Mouse (Mus musculus): ENCODE measurements around the gene Fam216a. TPM values are rescaled to one million over a fixed set of nuclear protein-coding genes. Genes with fewer than 3 reads are reported as not detected.
"Not testable (repeated sequence)": the region's sequence is repeated elsewhere in the genome, so short reads cannot be mapped to it uniquely, and the experiment has no call there.

Gene Fam216a
- polyA plus RNA-seq (2015; fragmentation: Nextera tagmentation; extraction: Ambion mirVana), result 135 and 139 TPM in 2 replicates

GRCm38 (mm10) chr5:122372192-122372769 is at the start of gene Fam216a:
TSS of gene Fam216a (minus strand) at chr5:122372364.
- peaks cover 17% of the 10 kb centered on the region for H3K4me1 ChIP-seq (ENCODE audit: control insufficient read depth, insufficient read depth, low read length)
- peak within 1 kb of the TSS; percentile 87 for H3K4me3 ChIP-seq (ENCODE audit: low read depth, low read length)
- H3K4me2 ChIP-seq (ENCODE audit: low read length), result peak within 1 kb of the TSS; percentile 76
- peak; percentile 94 for ATAC-seq
- under 1% methylated on average over 53 of the region's 53 CpGs for WGBS
- H3K27ac ChIP-seq (ENCODE audit: low read length), result peak within 1 kb of the TSS; percentile 97
- no peaks in the 10 kb centered on the region for H3K9me3 ChIP-seq (replicated peaks; ENCODE audit: control insufficient read depth, low read length, poor library complexity, severe bottlenecking)
- no peaks in the 10 kb centered on the region for H3K27me3 ChIP-seq (ENCODE audit: control insufficient read depth, insufficient read depth, low read depth, low read length)
- peak within 1 kb of the TSS; percentile 88 for H3K9ac ChIP-seq (ENCODE audit: low read depth, low read length)
- H3K36me3 ChIP-seq (ENCODE audit: control insufficient read depth, insufficient read depth, low read length), result 0 out of 2 replicates have a peak, but pooled peaks cover 4% of the 10 kb centered on the region

GRCm38 (mm10) chr5:122421271-122422068 is 49.3 kb upstream of the Fam216a start, which contains the start of gene Anapc7:
TSS of gene Anapc7 (plus strand) at chr5:122421693.
- Histone ChIP-seq H3K4me1 (ENCODE audit: control insufficient read depth, insufficient read depth, low read length) (peaks cover 19% of the 10 kb centered on the region), H3K4me2 (ENCODE audit: low read length) (peak within 1 kb of the TSS; percentile 97), H3K9me3 (replicated peaks; ENCODE audit: control insufficient read depth, low read length, poor library complexity, severe bottlenecking) (no peaks in the 10 kb centered on the region), H3K27ac (ENCODE audit: low read length) (peak within 1 kb of the TSS; percentile 98), H3K27me3 (ENCODE audit: control insufficient read depth, insufficient read depth, low read depth, low read length) (no peaks in the 10 kb centered on the region), H3K4me3 (ENCODE audit: low read depth, low read length) (peak within 1 kb of the TSS; percentile 99), H3K36me3 (ENCODE audit: control insufficient read depth, insufficient read depth, low read length) (no peaks in the 10 kb centered on the region), H3K9ac (ENCODE audit: low read depth, low read length) (peak within 1 kb of the TSS; percentile 95)
- 24% methylated on average over 17 of the region's 17 CpGs for WGBS
- peak; percentile 64 for ATAC-seq

GRCm38 (mm10) chr5:122420676-122421075 is 48.5 kb upstream of the Fam216a start:
- H3K27me3 ChIP-seq (ENCODE audit: control insufficient read depth, insufficient read depth, low read depth, low read length); H3K36me3 ChIP-seq (ENCODE audit: control insufficient read depth, insufficient read depth, low read length); H3K27ac ChIP-seq (ENCODE audit: low read length); H3K4me2 ChIP-seq (ENCODE audit: low read length); H3K9me3 ChIP-seq (replicated peaks; ENCODE audit: control insufficient read depth, low read length, poor library complexity, severe bottlenecking); H3K4me3 ChIP-seq (ENCODE audit: low read depth, low read length); H3K9ac ChIP-seq (ENCODE audit: low read depth, low read length); ATAC-seq: not testable (repeated sequence)
- peaks cover 19% of the 10 kb centered on the region for H3K4me1 ChIP-seq (ENCODE audit: control insufficient read depth, insufficient read depth, low read length)
- 68% methylated on average over 4 of the region's 4 CpGs for WGBS

GRCm38 (mm10) chr5:122415465-122415864 is 43.3 kb upstream of the Fam216a start:
- 87% methylated on average over 12 of the region's 12 CpGs for WGBS

GRCm38 (mm10) chr5:122414351-122414750 is 42.2 kb upstream of the Fam216a start:
- Histone ChIP-seq H3K4me2 (ENCODE audit: low read length) (no peak overlapping the region), H3K4me1 (ENCODE audit: control insufficient read depth, insufficient read depth, low read length) (no peaks in the 10 kb centered on the region), H3K36me3 (ENCODE audit: control insufficient read depth, insufficient read depth, low read length) (peaks cover 5% of the 10 kb centered on the region), H3K27me3 (ENCODE audit: control insufficient read depth, insufficient read depth, low read depth, low read length) (no peaks in the 10 kb centered on the region), H3K4me3 (ENCODE audit: low read depth, low read length) (no peak overlapping the region), H3K27ac (ENCODE audit: low read length) (no peak overlapping the region), H3K9me3 (replicated peaks; ENCODE audit: control insufficient read depth, low read length, poor library complexity, severe bottlenecking) (no peaks in the 10 kb centered on the region), H3K9ac (ENCODE audit: low read depth, low read length) (no peak overlapping the region)
- 94% methylated on average over 5 of the region's 5 CpGs for WGBS
- no peak for ATAC-seq

More at GRCm38 (mm10) chr5:122415465-122415864, 43.3 kb upstream of the Fam216a start:
- no peak for ATAC-seq
- Histone ChIP-seq H3K4me2 (ENCODE audit: low read length) (no peak overlapping the region), H3K9ac (ENCODE audit: low read depth, low read length) (no peak overlapping the region), H3K4me1 (ENCODE audit: control insufficient read depth, insufficient read depth, low read length) (no peaks in the 10 kb centered on the region), H3K27ac (ENCODE audit: low read length) (no peak overlapping the region), H3K9me3 (replicated peaks; ENCODE audit: control insufficient read depth, low read length, poor library complexity, severe bottlenecking) (no peaks in the 10 kb centered on the region), H3K4me3 (ENCODE audit: low read depth, low read length) (no peak overlapping the region), H3K36me3 (ENCODE audit: control insufficient read depth, insufficient read depth, low read length) (peaks cover under 1% of the 10 kb centered on the region; the same call in 1 of the 2 replicates), H3K27me3 (ENCODE audit: control insufficient read depth, insufficient read depth, low read depth, low read length) (no peaks in the 10 kb centered on the region)

- Histone ChIP-seq H3K9me3 (replicated peaks; ENCODE audit: control insufficient read depth, low read length, poor library complexity, severe bottlenecking) (no peaks in the 10 kb centered on the region), H3K36me3 (ENCODE audit: control insufficient read depth, insufficient read depth, low read length) (peaks cover 5% of the 10 kb centered on the region), H3K27me3 (ENCODE audit: control insufficient read depth, insufficient read depth, low read depth, low read length) (no peaks in the 10 kb centered on the region), H3K27ac (ENCODE audit: low read length) (no peak overlapping the region), H3K4me3 (ENCODE audit: low read depth, low read length) (no peak overlapping the region), H3K4me2 (ENCODE audit: low read length) (no peak overlapping the region), H3K9ac (ENCODE audit: low read depth, low read length) (no peak overlapping the region), H3K4me1 (ENCODE audit: control insufficient read depth, insufficient read depth, low read length) (no peaks in the 10 kb centered on the region)
- no peak for ATAC-seq
- WGBS, result 71% methylated on average over 6 of the region's 6 CpGs
Observed at GRCm38 (mm10) chr5:122412826-122413225, 40.7 kb upstream of the Fam216a start.

GRCm38 (mm10) chr5:122411892-122412291 is 39.7 kb upstream of the Fam216a start:
- H3K36me3 ChIP-seq (ENCODE audit: control insufficient read depth, insufficient read depth, low read length), result peaks cover 9% of the 10 kb centered on the region
- no peak overlapping the region for H3K27ac ChIP-seq (ENCODE audit: low read length)
- WGBS, result 87% methylated on average over 5 of the region's 5 CpGs
- no peaks in the 10 kb centered on the region for H3K9me3 ChIP-seq (replicated peaks; ENCODE audit: control insufficient read depth, low read length, poor library complexity, severe bottlenecking)
- H3K4me1 ChIP-seq (ENCODE audit: control insufficient read depth, insufficient read depth, low read length), result no peaks in the 10 kb centered on the region
- ATAC-seq, result no peak
- no peak overlapping the region for H3K4me3 ChIP-seq (ENCODE audit: low read depth, low read length)
- no peak overlapping the region for H3K4me2 ChIP-seq (ENCODE audit: low read length)
- no peaks in the 10 kb centered on the region for H3K27me3 ChIP-seq (ENCODE audit: control insufficient read depth, insufficient read depth, low read depth, low read length)
- H3K9ac ChIP-seq (ENCODE audit: low read depth, low read length), result no peak overlapping the region

GRCm38 (mm10) chr5:122409692-122410645 is 37.8 kb upstream of the Fam216a start:
- H3K27me3 ChIP-seq (ENCODE audit: control insufficient read depth, insufficient read depth, low read depth, low read length), result no peaks in the 10 kb centered on the region
- no peak for ATAC-seq
- no peak overlapping the region for H3K4me3 ChIP-seq (ENCODE audit: low read depth, low read length)
- WGBS, result 88% methylated on average over 19 of the region's 19 CpGs
- H3K27ac ChIP-seq (ENCODE audit: low read length), result no peak overlapping the region
- no peak overlapping the region for H3K4me2 ChIP-seq (ENCODE audit: low read length)
- peaks cover 3% of the 10 kb centered on the region; the same call in 1 of the 2 replicates for H3K9me3 ChIP-seq (replicated peaks; ENCODE audit: control insufficient read depth, low read length, poor library complexity, severe bottlenecking)
- peaks cover 27% of the 10 kb centered on the region for H3K36me3 ChIP-seq (ENCODE audit: control insufficient read depth, insufficient read depth, low read length)
- no peak overlapping the region for H3K9ac ChIP-seq (ENCODE audit: low read depth, low read length)
- no peaks in the 10 kb centered on the region for H3K4me1 ChIP-seq (ENCODE audit: control insufficient read depth, insufficient read depth, low read length)

Measured in midbrain, embryonic 16.5 days (tissue).